Mouse (Mus musculus) hindbrain, embryonic 16.5 days (tissue): ENCODE measurements around the gene Thsd1. TPM values are rescaled to one million over a fixed set of nuclear protein-coding genes. Genes with fewer than 3 reads are reported as not detected.

Source experiments
- ATAC-seq: fragments of 200-750 bp; cut with Nextera tagmentation; 2 replicates; pipeline ENCODE4 v1.8.0; 2017; ENCODE audit warnings: moderate TSS enrichment, moderate library complexity
- H3K27ac ChIP-seq: fragments of 300-500 bp; sonication (generic); 2 replicates; pipeline ENCODE4 v1.5.1; 2014; ENCODE audit warnings: low read depth, mild to moderate bottlenecking, control low read depth, low read length, moderate library complexity
- H3K27me3 ChIP-seq: fragments of 300-500 bp; sonication (generic); replicated peaks from 2 replicates; pipeline ENCODE4 v1.6.1; 2014; ENCODE audit warnings: low read length; ENCODE audit not compliant: control insufficient read depth, insufficient read depth
- H3K36me3 ChIP-seq: fragments of 300-500 bp; sonication (generic); 2 replicates; pipeline ENCODE4 v1.6.1; 2014; ENCODE audit warnings: mild to moderate bottlenecking, low read length, moderate library complexity, mixed read lengths; ENCODE audit not compliant: control insufficient read depth, insufficient read depth
- H3K4me1 ChIP-seq: fragments of 300-500 bp; sonication (generic); 2 replicates; pipeline ENCODE4 v1.6.1; 2014; ENCODE audit warnings: low read depth, low read length; ENCODE audit not compliant: control insufficient read depth, insufficient read depth
- H3K4me2 ChIP-seq: fragments of 300-500 bp; sonication (generic); 2 replicates; pipeline ENCODE4 v1.6.1; 2014; ENCODE audit warnings: mild to moderate bottlenecking, low read length, control low read depth, moderate library complexity
- H3K4me3 ChIP-seq: fragments of 300-500 bp; sonication (generic); 2 replicates; pipeline ENCODE4 v1.5.1; 2014; ENCODE audit warnings: mild to moderate bottlenecking, low read length, control low read depth, moderate library complexity
- H3K9ac ChIP-seq: fragments of 300-500 bp; sonication (generic); 2 replicates; pipeline ENCODE4 v1.6.1; 2014; ENCODE audit warnings: low read depth, mild to moderate bottlenecking, control low read depth, low read length, moderate library complexity
- H3K9me3 ChIP-seq: fragments of 300-500 bp; sonication (generic); 2 replicates; pipeline ENCODE4 v1.6.1; 2014; ENCODE audit warnings: mild to moderate bottlenecking, low read length, moderate library complexity; ENCODE audit not compliant: control insufficient read depth
- WGBS: fragments of 180-500 bp; shearing (Covaris S2); extraction: QIAGEN DNeasy Blood & Tissue Kit; methylation state at CpG from one replicate; pipeline ENCODE4 v1.1.7; 2014; 5-methylcytosine and 5-hydroxymethylcytosine counted together
- polyA plus RNA-seq: library from polyadenylated mRNA; unstranded; fragments of >200 nt; fragmentation: Nextera tagmentation; extraction: Ambion mirVana; gene quantifications from 2 replicates; pipeline ENCODE4 v1.2.1, GENCODE M21; 2015

Gene Thsd1
- polyA plus RNA-seq, 1 experiment from 2014 or later = 7.1 TPM

- peaks cover 34% of the 10 kb centered on the region for H3K36me3 ChIP-seq
- no peak overlapping the region for H3K4me2 ChIP-seq
- H3K9ac ChIP-seq = no peak overlapping the region
- H3K4me3 ChIP-seq = no peak overlapping the region
- WGBS = 73% methylated on average over 5 of the region's 5 CpGs
- H3K9me3 ChIP-seq = no peaks in the 10 kb centered on the region
- no peak for ATAC-seq
- no peaks in the 10 kb centered on the region for H3K4me1 ChIP-seq
- no peak overlapping the region for H3K27ac ChIP-seq
- H3K27me3 ChIP-seq = no peaks in the 10 kb centered on the region
These were observed 18.1 kb upstream of the Thsd1 start for GRCm38 (mm10) chr8:22209012-22209411.

GRCm38 (mm10) chr8:22214826-22215225 lies 12.3 kb upstream of the Thsd1 start:
- ATAC-seq = no peak
- Histone ChIP-seq H3K9ac (no peak overlapping the region), H3K9me3 (no peaks in the 10 kb centered on the region), H3K4me1 (no peaks in the 10 kb centered on the region), H3K36me3 (peaks cover 57% of the 10 kb centered on the region), H3K4me2 (no peak overlapping the region), H3K27ac (no peak overlapping the region), H3K4me3 (no peak overlapping the region), H3K27me3 (no peaks in the 10 kb centered on the region)
- WGBS = 96% methylated on average over 10 of the region's 10 CpGs

GRCm38 (mm10) chr8:22226361-22226760 lies 752 bp upstream of the Thsd1 start:
- ATAC-seq = no peak
- no peaks in the 10 kb centered on the region for H3K9me3 ChIP-seq
- H3K27ac ChIP-seq = no peak overlapping the region
- H3K4me2 ChIP-seq = no peak overlapping the region
- no peaks in the 10 kb centered on the region for H3K4me1 ChIP-seq
- peaks cover 4% of the 10 kb centered on the region for H3K27me3 ChIP-seq
- H3K36me3 ChIP-seq = no peaks in the 10 kb centered on the region
- WGBS = 71% methylated on average over 8 of the region's 8 CpGs
- no peak overlapping the region for H3K4me3 ChIP-seq
- no peak overlapping the region for H3K9ac ChIP-seq

- Histone ChIP-seq H3K36me3 (no peaks in the 10 kb centered on the region), H3K27ac (no peak overlapping the region), H3K4me1 (no peaks in the 10 kb centered on the region), H3K4me2 (no peak overlapping the region), H3K9ac (no peak overlapping the region), H3K27me3 (peaks cover 4% of the 10 kb centered on the region), H3K9me3 (no peaks in the 10 kb centered on the region), H3K4me3 (no peak overlapping the region; the same call in 1 of the 2 replicates)
- no peak for ATAC-seq
- 34% methylated on average over 7 of the region's 7 CpGs for WGBS
These were observed 1.5 kb downstream of the Thsd1 start for GRCm38 (mm10) chr8:22228621-22229020.

GRCm38 (mm10) chr8:22242986-22243385 lies 15.9 kb downstream of the Thsd1 start:
- 91% methylated on average over 9 of the region's 9 CpGs for WGBS
- Histone ChIP-seq H3K36me3 (no peaks in the 10 kb centered on the region), H3K9ac (no peak overlapping the region), H3K4me3 (no peak overlapping the region), H3K9me3 (no peaks in the 10 kb centered on the region), H3K27ac (no peak overlapping the region), H3K27me3 (no peaks in the 10 kb centered on the region), H3K4me2 (no peak overlapping the region), H3K4me1 (no peaks in the 10 kb centered on the region)
- ATAC-seq = no peak

- H3K9ac ChIP-seq = no peak overlapping the region
- H3K27me3 ChIP-seq = no peaks in the 10 kb centered on the region
- no peak overlapping the region for H3K27ac ChIP-seq
- ATAC-seq = no peak
- no peaks in the 10 kb centered on the region for H3K4me1 ChIP-seq
- 90% methylated on average over 1 of the region's 1 CpGs for WGBS
- H3K36me3 ChIP-seq = no peaks in the 10 kb centered on the region
- H3K4me2 ChIP-seq = no peak overlapping the region
- H3K4me3 ChIP-seq = no peak overlapping the region
- H3K9me3 ChIP-seq = no peaks in the 10 kb centered on the region
These were observed 18.6 kb downstream of the Thsd1 start for GRCm38 (mm10) chr8:22245663-22246062.

- no peak overlapping the region for H3K4me2 ChIP-seq
- no peak overlapping the region for H3K9ac ChIP-seq
- H3K9me3 ChIP-seq = no peaks in the 10 kb centered on the region
- H3K4me1 ChIP-seq = no peaks in the 10 kb centered on the region
- no peak overlapping the region for H3K4me3 ChIP-seq
- 68% methylated on average over 12 of the region's 12 CpGs for WGBS
- no peaks in the 10 kb centered on the region for H3K27me3 ChIP-seq
- no peak overlapping the region for H3K27ac ChIP-seq
- ATAC-seq = no peak
- H3K36me3 ChIP-seq = no peaks in the 10 kb centered on the region
These were observed 20.8 kb downstream of the Thsd1 start for GRCm38 (mm10) chr8:22247956-22248355.

- no peak overlapping the region for H3K4me3 ChIP-seq
- H3K4me2 ChIP-seq = no peak overlapping the region
- peaks cover 3% of the 10 kb centered on the region for H3K9me3 ChIP-seq
- 87% methylated on average over 9 of the region's 9 CpGs for WGBS
- ATAC-seq = no peak
- H3K9ac ChIP-seq = no peak overlapping the region
- no peaks in the 10 kb centered on the region for H3K27me3 ChIP-seq
- no peak overlapping the region for H3K27ac ChIP-seq
- H3K4me1 ChIP-seq = no peaks in the 10 kb centered on the region
- no peaks in the 10 kb centered on the region for H3K36me3 ChIP-seq
These were observed 22.0 kb downstream of the Thsd1 start for GRCm38 (mm10) chr8:22249080-22249479.

GRCm38 (mm10) chr8:22258946-22259450 lies 31.9 kb downstream of the Thsd1 start:
- H3K4me3 ChIP-seq = no peak overlapping the region
- H3K4me2 ChIP-seq = no peak overlapping the region
- H3K36me3 ChIP-seq = peaks cover 9% of the 10 kb centered on the region
- H3K9me3 ChIP-seq = peaks cover 2% of the 10 kb centered on the region
- H3K27ac ChIP-seq = no peak overlapping the region
- ATAC-seq = no peak
- H3K9ac ChIP-seq = no peak overlapping the region
- 85% methylated on average over 18 of the region's 18 CpGs for WGBS
- no peaks in the 10 kb centered on the region for H3K27me3 ChIP-seq
- no peaks in the 10 kb centered on the region for H3K4me1 ChIP-seq

GRCm38 (mm10) chr8:22259531-22259930 lies 32.4 kb downstream of the Thsd1 start:
- H3K27ac ChIP-seq = no peak overlapping the region
- no peaks in the 10 kb centered on the region for H3K9me3 ChIP-seq
- H3K4me3 ChIP-seq = no peak overlapping the region
- peaks cover 9% of the 10 kb centered on the region for H3K36me3 ChIP-seq
- no peaks in the 10 kb centered on the region for H3K27me3 ChIP-seq
- H3K4me1 ChIP-seq = no peaks in the 10 kb centered on the region
- ATAC-seq = no peak
- H3K4me2 ChIP-seq = no peak overlapping the region
- no peak overlapping the region for H3K9ac ChIP-seq
- 69% methylated on average over 12 of the region's 12 CpGs for WGBS
